In genomic region chr7:65373336-65373735, GRCm38 (mm10) we compare ENCODE assay signal across 10 mouse cellular contexts.
DNase-seq lines count a peak whose midpoint lies in the region; ATAC-seq and TF ChIP-seq lines count a peak whose summit lies in the region.
"Had no signal": no experiment of that assay in that cellular context is flagged by ENCODE, and none has a peak within 500 bp of the region (broad histone marks: within the 10 kb centered on the region; RNA-seq: fewer than 3 reads in every experiment).

No protein-coding gene starts in this region.

- no peak overlapping the region for H3K27ac ChIP-seq in testis, adult 2 months (ENCODE audit: control insufficient read depth, insufficient read depth, low read depth, low read length)
- H3K27ac ChIP-seq: forebrain, embryonic 13.5 days; macrophage had no signal

- H3K27me3 ChIP-seq in testis, adult 2 months (ENCODE audit: control insufficient read depth, insufficient read depth, low read length) = no peaks in the 10 kb centered on the region
- H3K27me3 ChIP-seq: forebrain, embryonic 13.5 days had no signal

- no peaks in the 10 kb centered on the region for H3K36me3 ChIP-seq in testis, adult 2 months (ENCODE audit: control insufficient read depth, insufficient read depth, low read length)

- TF ChIP-seq CTCF in testis, adult 2 months (IDR thresholded peaks at IDR 0.05; ENCODE audit: control insufficient read depth, insufficient read depth, insufficient replicate concordance, low read depth, low read length) = no peak

- intact Hi-C loops in heart, postnatal 25 days (cut with DNase I) = loop anchor here (5.0 kb wide), 1 partner anchor 39 kb away; no protein-coding TSS in a partner anchor

- peak; percentile 43 for DNase-seq in heart, adult 8-10 months (ENCODE audit: low spot score)
- DNase-seq in heart, postnatal 25 days (ENCODE audit: low spot score) = no peak
- no peak for DNase-seq in testis, postnatal 10 days (ENCODE audit: low spot score)
- DNase-seq in lung, postnatal 36 days = peak; percentile 70
- DNase-seq in layer of hippocampus, postnatal 36 days = no peak

- no peak for ATAC-seq in megakaryocyte-erythroid progenitor cell, adult 5-6 weeks (replicated peaks; ENCODE audit: low FRiP score, low TSS enrichment, poor library complexity, severe bottlenecking)
- no peak for ATAC-seq in erythroblast, adult 5-6 weeks (replicated peaks; ENCODE audit: low FRiP score, poor library complexity, severe bottlenecking)
- ATAC-seq: forebrain, embryonic 13.5 days had no signal

- H3K4me1 ChIP-seq in testis, adult 2 months (ENCODE audit: control insufficient read depth, insufficient read depth, low read length) = peaks cover 3% of the 10 kb centered on the region; the same call in 1 of the 2 replicates

- TF ChIP-seq POLR2A in testis, adult 2 months (IDR thresholded peaks at IDR 0.05; ENCODE audit: control insufficient read depth, low read depth, low read length) = no peak

- H3K4me3 ChIP-seq in testis, adult 2 months (ENCODE audit: control insufficient read depth, low read depth, low read length) = peak overlapping the region; percentile 24; the same call in 1 of the 2 replicates
- H3K4me3 ChIP-seq: forebrain, embryonic 13.5 days had no signal

Comparison
In these comparisons a context has a peak if more than half of its experiments do, and no peak if none do; other contexts are left out.
1. DNase-seq: peak in heart, adult 8-10 months (single experiment) and lung, postnatal 36 days (single experiment); none in heart, postnatal 25 days (single experiment), testis, postnatal 10 days (single experiment) and layer of hippocampus, postnatal 36 days (0 of 2).